Mouse (Mus musculus) intestine, postnatal 0 days (tissue): ENCODE measurements at regions not wholly inside any gene's neighbourhood (a gene's known extent, or its start where the extent isn't known, plus 50 kb on each side); places are given as distances from the start of the nearest gene placed in this dataset.

Source experiments
- ATAC-seq: fragments of 200-750 bp; cut with Nextera tagmentation; 2 replicates; pipeline ENCODE4 v1.8.0; 2017; ENCODE audit warnings: mild to moderate bottlenecking, moderate TSS enrichment, moderate library complexity
- H3K27ac ChIP-seq: fragments of 300-500 bp; sonication (generic); 2 replicates; pipeline ENCODE4 v1.5.1; 2014; ENCODE audit warnings: mild to moderate bottlenecking, low read depth, low read length, moderate library complexity
- H3K27me3 ChIP-seq: fragments of 300-500 bp; sonication (generic); replicated peaks from 2 replicates; pipeline ENCODE4 v1.6.1; 2014; ENCODE audit warnings: low read length, mixed read lengths; ENCODE audit not compliant: control insufficient read depth, insufficient read depth
- H3K36me3 ChIP-seq: fragments of 300-500 bp; sonication (generic); 2 replicates; pipeline ENCODE4 v1.6.1; 2014; ENCODE audit warnings: mild to moderate bottlenecking, moderate library complexity; ENCODE audit not compliant: control insufficient read depth, insufficient read depth
- H3K4me1 ChIP-seq: fragments of 300-500 bp; sonication (generic); replicated peaks from 2 replicates; pipeline ENCODE4 v1.6.1; 2014; ENCODE audit warnings: antibody characterized with exemption, low read length, mixed read lengths; ENCODE audit not compliant: control insufficient read depth, insufficient read depth
- H3K4me2 ChIP-seq: fragments of 300-500 bp; sonication (generic); replicated peaks from 2 replicates; pipeline ENCODE4 v1.6.1; 2014; ENCODE audit warnings: low read depth, mild to moderate bottlenecking, moderate library complexity
- H3K4me3 ChIP-seq: fragments of 300-500 bp; sonication (generic); 2 replicates; pipeline ENCODE4 v1.5.1; 2014; ENCODE audit warnings: low read depth, low read length
- H3K9ac ChIP-seq: fragments of 300-500 bp; sonication (generic); 2 replicates; pipeline ENCODE4 v1.6.1; 2014; ENCODE audit warnings: mild to moderate bottlenecking, low read depth, low read length
- H3K9me3 ChIP-seq: fragments of 300-500 bp; sonication (generic); 2 replicates; pipeline ENCODE4 v1.6.1; 2016; ENCODE audit warnings: mixed run types; ENCODE audit not compliant: control insufficient read depth
- CTCF ChIP-seq: sonication (generic); IDR thresholded peaks from 2 replicates; pipeline ENCODE4 v1.5.1; 2016; ENCODE audit warnings: low read depth, mild to moderate bottlenecking, control low read depth, antibody characterized with exemption, moderate library complexity
- WGBS: fragments of 180-500 bp; shearing (Covaris S2); extraction: QIAGEN DNeasy Blood & Tissue Kit; methylation state at CpG from one replicate; pipeline ENCODE4 v1.1.7; 2014; 5-methylcytosine and 5-hydroxymethylcytosine counted together

DNA sequence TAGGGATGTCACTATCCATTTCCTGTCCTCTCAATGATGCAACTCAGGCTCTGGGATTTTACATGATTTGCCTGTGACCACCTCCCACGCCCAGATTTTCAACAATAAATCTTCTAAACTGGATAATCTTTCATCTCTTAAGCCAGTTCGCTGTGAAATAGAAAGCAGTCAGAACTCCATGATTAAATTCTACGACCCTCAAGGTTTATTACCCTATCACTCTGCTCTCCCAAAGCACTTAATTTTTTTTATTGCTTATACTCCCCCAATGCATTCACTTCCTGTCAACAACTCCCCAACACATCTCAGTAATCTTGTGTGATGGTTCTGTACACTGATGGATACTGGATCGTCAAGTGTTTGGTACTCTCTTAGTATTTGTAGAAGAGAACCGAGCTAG, 439.5 kb upstream of the Arpp21 start:
- H3K4me1 ChIP-seq, result no peaks in the 10 kb centered on the region
- no peaks in the 10 kb centered on the region for H3K9me3 ChIP-seq
- no peaks in the 10 kb centered on the region for H3K36me3 ChIP-seq
- no peak overlapping the region for H3K4me2 ChIP-seq
- no peak for TF ChIP-seq CTCF
- no peak for ATAC-seq
- H3K4me3 ChIP-seq, result no peak overlapping the region
- 34% methylated on average over 5 of the region's 5 CpGs for WGBS
- H3K27me3 ChIP-seq, result no peaks in the 10 kb centered on the region
- H3K9ac ChIP-seq, result no peak overlapping the region
- no peak overlapping the region for H3K27ac ChIP-seq
